Mouse (Mus musculus) B cell, adult 2 months (primary cell): ENCODE data around the gene Tmx1.

Experiments
- DNase-seq, 2 experiments: peaks; one replicate each; pipeline ENCODE4 v3.0.0; 2022

The Tmx1 gene

DNA sequence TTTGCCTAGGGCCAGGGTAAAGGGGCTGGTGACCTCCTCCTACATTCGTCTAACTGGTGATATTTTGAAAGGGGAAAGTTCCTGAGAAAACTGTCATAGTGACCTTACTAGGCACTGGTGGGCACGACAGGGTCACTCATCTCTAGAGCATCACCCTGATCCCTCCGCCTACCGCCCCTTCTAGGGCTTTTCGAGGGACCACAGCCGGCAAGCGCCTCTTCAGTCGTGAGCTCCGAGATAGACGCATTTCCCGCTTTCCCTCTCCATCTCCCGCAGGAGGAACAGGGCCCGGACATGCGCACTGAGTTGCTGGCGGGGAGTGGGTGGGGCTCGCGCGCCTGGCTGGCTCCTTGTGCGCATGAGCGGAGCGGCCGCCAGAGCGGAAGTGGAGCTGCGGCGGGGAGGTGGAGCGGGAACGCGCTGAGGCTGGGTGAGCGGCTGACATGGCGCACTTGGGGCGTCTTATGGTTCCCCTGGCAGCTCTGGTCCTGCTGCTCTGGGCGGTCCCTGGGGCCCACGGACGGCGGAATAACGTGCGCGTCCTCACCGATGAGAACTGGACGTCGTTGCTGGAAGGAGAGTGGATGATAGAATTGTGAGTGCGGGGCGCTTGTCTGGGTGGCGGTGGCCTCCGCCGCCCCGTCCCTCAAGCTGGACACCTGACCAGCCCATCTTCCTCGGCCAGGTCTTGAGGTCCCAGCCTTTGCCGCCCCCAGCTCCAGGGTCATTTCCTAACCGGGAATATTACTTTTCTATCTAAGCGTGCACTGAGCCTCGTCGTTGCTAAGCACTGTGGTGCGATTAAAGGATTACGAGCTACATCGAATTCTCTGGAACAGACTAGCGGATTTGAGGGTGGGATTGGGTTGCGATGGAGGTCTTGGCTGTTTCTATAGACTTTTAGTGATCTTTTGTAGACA is at the start of gene Tmx1:
Gene Tmx1 (plus strand): TSS at position 370 of the 920 bp plus-strand sequence.
- peak; percentile 93 to 94 for DNase-seq

DNA sequence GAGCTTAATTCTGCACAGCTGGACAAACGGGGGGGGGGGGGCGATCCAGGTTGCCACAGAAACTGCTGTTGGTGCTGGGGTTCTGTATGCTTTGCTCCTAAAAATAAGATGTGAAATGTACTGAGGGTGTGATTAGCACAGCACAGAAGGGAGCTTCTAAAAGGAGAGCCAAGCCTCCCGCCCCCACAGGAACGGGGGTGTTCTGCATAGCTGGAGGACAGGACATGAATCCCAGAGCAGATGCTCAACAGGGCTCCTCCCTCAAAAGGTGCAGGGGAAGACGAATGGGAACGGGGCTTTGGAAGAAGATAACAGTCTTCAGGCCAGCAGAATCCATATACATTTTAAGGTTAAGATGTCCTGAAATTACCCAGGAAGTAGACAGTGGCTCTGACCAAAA is 48.6 kb upstream of the Tmx1 start:
- no peak for DNase-seq

DNA sequence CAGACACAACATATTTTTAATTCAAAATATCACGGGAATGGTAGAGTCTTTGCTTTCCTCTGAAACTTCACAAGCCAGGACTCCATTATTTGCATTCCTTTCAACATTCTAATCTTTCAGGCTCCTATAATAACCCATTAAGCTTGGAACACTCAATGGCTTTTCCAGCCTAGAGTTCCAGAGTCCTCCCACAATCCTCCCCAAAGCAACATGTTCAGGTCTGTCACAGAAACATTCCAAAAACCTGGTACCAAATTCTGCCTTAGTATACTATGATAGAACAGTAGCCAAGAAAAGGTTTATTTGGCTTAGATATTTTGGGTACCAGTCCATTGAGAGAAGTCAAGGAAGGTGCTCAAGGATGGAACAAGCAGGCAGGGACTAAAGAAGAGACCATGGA is 44.5 kb upstream of the Tmx1 start:
- DNase-seq: no peak

DNA sequence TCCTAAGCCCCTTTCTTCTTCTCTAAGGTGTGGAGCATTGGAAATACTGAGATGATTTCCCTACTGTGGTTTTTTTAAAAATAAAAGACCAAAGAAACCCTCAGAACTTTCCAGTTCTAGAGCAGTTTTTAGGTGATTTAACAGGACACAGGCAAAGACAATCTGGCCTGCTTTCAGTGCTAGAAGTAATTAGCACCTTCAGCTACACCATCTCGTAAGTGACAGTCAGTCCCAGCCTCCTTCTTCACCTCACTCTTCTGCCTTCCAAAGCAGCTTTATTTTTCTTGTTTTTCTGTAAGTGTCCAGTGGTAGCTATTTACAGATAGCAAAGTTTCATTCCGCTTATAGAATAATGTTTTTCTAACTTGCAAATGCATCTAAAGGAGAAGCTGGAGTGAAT is 43.3 kb upstream of the Tmx1 start:
- no peak for DNase-seq

DNA sequence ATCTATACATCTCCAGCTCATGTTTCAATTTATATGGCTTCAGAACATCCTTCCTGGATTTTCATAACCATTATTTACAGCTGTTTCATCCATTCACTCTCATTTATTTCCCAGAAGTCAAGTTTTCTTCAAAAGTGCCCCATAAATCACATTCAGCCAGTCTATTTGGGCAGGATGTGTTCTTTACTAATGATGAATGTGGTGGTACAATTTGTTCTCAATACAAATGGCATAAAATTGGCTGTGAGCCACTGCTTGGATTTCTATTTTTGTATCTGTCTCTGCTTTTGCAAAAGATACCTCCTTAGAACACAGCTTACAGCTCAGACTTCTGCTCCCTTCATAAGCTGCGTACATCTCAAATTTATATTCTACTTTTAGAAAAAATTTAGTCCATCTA is 32.7 kb upstream of the Tmx1 start:
- DNase-seq: no peak

DNA sequence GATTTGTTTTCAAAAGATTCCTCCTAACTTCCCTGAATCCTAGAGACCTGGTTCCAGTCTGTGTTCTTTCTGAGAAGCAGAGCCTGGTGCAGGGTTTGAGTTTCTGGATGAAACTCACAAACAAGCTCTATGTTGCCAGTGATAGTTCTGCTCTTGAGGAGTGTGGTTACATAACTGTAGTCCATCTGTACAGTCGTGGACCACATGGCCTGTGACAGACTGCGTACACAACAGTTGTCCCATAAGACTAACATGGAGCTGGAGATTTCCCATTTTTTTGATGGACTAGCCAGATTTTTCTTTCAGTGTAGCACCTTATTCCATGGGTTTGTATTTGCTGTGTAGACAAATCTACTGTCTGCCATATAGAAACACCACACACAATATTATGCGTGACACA is 31.9 kb upstream of the Tmx1 start:
- no peak for DNase-seq

DNA sequence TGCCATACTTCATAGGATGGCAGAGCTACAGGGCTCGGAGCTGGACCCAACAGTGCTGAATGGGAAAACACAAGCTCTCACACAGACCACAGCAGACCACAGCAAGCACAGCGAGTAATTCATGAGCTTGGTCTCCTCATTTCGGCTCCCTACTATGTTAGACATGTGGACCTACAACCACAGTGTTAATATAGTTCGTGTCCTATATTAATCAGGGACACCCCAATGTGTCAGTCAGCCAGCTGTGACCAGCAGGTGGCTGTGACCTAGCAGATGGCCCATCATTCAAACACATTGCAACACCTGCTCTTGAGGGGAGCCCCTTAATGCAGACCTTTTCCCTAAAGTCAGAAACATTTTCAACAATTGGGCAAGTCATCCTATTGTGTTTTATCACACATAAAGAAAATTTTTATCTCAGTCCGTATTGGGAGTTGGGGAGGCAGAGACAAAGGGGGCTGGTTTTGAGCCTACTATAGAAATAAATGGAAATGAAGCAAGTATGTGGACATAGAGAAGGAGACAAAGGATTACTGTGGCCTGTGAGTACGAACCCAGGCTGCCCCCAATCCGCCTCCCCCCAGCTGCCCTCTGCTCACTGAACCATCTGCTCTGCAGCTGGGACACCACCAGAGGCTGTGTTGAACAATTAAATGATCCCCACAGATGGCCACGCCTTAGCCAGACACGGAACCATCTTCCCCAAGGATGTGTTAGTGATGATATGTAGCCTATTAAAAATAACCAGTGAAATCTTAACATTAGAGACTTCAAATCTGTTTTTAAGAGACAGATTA is 30.4 kb upstream of the Tmx1 start:
- no peak for DNase-seq

DNA sequence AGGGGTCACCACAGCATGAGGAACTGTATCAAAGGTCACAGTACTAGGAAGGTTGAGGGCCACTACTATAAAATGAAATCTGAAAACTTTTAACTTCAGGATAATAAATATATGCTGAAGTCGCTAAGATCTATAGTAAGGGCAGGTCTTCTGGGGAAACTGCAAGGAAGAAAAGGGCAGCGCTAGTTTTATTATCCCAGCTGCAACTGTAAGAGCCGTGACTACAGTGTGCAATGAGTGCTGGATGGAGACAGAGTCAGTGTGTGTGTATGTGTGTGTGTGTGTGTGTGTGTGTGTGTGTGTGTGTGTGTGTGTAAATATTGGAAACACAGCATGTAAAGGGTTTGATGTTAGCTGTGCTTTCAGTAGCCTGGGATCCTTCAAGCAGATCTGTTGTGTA is 25.0 kb upstream of the Tmx1 start:
- no peak for DNase-seq

DNA sequence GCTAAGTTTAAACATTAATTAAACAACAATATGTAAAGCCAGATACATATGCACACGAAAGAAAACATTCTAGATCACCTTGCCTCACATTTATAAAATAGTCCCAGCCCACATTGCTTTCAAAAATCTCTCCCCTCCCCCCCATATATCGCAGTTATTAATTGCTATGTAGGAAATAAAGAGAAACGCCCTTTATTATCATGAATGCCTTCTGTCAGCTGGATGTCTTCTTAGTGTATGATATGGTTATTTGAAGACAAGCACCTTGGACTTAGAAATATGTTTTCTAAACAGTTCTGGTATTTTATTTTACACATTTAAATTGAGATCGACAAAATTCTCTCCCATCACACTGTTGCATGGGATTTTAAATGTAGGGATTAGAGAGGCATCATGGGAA is 23.3 kb upstream of the Tmx1 start:
- DNase-seq: no peak

DNA sequence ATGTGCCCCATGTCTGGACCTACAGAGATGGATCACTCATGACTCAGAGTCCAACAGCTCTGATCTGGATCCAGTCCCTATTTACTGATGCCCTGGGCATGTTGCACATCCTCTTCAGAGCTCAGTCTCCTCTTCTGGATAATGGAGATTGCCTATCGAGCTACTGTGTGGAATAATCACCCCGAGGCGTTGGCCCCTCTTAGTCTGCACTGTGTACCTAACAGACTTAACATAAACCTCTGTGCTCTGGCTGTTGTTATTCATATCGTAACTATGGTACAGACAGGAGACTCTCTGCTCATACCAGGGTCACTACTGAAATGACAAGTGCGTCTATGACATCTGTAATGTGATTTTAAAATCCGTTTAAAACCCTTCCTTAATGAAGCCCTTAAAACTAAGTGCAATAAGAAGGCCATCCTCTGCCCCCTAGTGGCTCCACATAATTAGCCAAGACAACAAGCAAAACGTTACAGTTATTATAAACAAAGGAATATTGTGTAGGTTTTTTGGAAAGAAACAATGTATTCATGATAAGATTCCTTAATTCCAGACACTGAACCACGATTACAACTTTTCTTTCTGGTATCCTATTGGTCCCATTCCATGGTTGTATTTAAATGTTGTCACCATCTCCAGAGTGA is 22.5 kb upstream of the Tmx1 start:
- peak; percentile 24 to 45 for DNase-seq

DNA sequence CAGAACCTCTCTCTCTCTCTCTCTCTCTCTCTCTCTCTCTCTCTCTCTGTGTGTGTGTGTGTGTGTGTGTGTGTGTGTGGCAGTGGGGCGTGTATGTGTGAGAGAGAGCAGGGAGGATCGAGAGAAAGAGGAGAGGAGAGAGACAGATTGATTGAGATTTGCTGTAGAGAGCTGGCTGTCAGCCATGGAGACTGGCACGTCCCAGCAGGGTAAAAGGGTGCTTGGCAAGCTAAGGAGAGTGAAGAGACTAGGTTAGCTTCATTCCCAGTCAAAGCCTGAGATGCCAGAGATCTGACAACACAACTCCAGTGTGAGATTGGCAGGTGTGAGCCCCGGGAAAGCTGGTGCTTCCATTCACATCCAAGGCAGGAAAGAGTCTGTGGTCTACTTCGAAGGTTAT is 21.5 kb upstream of the Tmx1 start:
- no peak for DNase-seq

DNA sequence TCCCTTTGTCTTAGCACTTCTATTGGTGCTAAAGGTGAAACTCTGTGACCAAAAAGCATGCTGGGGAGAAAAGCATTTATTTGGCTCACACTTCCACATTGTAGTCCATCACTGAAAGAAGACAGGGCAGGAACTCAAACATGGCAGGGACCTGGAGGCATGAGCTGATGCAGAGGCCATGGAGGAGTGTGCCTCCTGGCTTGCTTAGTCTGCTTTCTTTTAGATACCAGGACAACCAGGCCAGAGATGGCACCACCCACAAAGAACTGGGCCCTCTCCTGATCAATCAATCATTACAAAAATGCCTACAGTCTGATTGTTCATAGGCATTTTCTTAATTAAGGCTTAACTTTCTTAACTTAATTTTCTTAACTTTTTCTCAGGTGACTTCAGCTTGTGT is 2.9 kb upstream of the Tmx1 start:
- DNase-seq: no peak

DNA sequence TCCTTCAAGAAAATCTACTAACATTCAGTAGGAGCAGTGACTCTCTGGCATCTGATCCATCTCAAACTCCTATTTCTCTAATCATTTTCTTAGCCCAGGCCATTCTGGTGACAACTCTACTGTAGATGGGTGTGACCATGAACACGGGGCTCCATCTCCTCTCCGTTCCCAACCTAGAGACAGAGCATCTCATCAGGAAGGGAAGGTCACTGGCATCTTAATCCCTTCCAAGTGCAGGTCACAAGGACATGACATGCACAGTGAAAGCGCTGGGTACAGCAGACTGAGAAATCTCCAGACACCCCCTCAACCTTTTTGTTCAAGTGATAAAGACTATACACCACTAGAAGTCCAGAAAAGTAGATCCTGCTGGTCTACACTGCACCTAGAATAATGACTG is 1.4 kb upstream of the Tmx1 start:
- no peak for DNase-seq

DNA sequence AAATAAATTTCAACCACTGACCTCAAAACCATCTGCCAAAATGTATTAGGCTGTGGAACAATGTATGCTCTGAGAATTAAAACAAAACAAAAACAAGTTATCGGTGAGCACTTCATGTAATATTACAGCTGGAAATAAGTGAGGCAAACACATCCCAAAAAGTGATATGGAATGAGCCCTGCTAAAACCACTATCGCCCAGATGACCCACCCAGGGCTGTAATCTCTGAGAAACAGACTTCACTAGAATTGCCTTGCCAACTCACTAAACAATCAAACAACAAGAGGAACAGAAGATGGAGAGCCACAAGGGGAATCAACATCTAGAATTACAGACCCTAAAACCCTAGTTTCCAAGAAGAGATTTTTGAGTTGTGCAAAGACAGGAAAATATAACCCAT is 752 bp upstream of the Tmx1 start:
- no peak for DNase-seq

DNA sequence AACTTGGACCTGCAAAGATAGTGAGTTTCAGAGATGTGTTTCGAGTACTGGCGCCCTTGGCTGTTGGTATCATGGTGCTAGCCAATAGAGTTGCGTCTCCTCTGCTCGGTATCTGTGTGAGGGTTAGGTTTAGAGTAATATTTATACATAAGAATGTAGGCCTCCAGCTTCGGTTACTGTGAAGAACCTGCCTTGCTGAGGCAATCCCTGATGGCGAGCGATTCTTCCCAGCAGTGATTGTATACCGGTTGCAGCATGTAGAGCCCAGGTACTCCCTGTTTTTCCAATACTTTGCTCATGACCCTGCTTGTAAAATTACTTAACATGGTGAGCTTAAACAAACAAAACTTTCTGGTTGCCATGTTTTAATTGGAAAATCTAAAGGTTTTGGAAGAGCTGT is 2.3 kb downstream of the Tmx1 start:
- DNase-seq: no peak

DNA sequence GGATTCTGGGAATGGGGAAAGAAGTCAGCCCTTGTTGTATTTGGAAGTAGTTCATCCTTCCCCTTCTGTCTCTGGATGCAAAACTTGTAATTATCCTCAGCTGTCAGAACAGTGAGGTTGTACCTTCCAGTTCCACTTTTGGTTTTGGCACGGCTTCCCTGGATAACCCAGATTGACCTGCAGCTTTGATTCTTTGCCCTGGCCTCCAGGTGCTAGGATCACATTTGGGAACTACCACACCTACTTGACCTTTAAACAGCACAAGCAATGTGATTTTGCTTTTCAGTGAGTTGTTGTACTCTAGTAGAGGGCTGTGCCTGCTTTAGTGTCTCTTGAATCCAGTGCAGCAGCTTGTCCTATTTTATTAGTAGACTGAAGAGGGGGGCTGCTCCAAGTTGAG is 6.7 kb downstream of the Tmx1 start:
- no peak for DNase-seq

DNA sequence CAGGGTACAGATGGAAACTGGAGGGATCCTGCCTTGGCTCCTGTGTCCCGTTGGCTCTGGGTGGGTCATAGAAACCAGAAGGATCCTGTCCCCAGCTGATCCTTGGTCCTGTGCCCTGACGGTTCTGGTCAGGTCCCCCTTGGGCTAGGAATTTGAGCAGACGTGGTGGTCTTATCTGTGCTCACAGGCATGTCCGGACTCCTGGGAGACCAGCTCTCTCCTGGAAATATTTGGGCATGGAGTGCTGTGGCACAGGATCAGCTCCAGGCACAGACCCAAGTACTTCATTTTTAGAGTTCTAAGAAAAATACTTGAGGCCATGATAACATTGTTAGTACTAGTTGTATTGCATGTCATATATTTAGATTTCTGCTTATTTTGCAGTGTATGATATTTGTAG is 11.1 kb downstream of the Tmx1 start:
- no peak for DNase-seq

DNA sequence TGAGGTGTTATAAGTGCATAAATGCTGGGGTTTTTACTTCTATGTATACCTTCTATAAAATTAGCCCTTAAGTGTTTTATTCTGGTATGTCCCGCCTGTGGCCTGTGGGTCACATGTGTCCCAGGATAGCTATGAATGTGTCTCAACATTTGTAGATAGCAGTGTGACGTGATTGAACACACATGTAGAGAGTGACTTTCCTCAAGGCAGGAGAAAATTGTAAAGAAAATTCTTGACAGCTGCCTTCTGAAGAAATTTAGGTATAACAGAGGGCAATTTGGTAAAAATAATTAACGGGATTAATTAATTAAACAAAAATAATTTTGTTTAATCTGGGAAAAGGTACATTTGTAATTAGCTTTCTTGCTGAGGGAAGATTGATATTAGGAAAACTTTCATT is 22.4 kb downstream of the Tmx1 start:
- no peak for DNase-seq

DNA sequence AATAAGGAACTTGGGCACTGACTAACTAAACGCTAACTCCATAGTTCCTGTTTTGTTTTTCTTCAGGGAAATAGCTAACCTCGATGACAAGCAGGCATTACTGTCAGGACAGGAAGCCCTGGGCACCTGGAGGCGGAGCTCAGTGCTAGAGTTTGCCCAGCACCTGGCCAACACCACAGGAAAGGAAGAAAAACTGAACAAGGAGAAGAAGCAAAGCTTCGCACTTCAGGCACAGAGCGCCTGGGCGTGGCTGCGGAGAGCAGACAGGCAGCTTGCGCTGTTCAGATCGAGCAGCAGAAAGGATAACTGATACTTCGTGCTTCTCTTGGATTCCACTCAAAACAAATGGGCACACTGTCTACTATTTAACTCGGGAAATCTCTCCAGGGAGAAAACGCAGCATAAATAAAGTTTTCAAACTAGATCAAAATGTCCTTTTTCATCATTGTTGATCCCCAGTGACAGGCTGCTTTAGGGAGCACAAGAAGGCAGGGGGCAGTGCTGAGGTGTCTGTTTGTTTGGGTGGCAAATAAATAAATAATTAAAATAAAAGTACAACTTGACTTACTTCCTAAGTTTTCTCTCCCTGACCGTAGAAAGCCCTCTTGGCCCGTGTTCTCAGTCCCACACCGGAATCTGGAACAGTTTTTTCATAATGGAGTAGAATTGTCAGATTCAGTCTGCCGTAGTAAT is 24.1 kb downstream of the Tmx1 start:
- DNase-seq: peak; percentile 21 to 33

DNA sequence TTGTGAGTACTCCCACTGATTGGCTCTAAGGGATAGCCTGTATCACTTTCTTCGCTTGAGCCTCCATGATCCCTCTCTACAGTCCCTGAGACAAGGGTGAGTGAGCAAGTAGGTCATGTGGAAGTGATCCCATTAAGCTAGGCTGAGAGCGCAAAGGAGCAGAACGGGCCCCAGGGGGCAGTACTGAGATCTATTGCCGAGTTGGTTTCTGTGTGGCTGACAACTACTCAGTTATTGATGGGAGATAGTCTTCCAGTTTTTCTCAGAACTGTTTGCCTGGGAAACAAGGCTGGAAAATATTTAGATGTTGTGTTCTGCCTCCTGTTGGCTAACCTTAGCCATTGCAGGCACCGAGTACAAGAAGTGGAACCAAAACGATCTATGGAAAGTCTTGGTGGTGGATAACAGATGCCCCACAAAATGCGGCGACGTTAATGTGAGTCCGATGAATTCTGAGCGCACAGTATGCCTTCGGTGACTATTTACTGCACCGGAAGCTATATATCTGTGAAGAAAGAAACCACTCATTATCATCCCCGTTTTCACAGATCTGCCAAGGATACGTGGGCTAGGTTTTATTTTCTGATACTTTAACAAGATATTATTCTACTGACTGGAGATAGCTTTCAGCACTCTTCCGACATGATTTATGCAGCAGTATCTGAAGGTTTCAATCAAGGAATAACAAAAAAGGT is 24.8 kb downstream of the Tmx1 start:
- peak; percentile 60 to 61 for DNase-seq

DNA sequence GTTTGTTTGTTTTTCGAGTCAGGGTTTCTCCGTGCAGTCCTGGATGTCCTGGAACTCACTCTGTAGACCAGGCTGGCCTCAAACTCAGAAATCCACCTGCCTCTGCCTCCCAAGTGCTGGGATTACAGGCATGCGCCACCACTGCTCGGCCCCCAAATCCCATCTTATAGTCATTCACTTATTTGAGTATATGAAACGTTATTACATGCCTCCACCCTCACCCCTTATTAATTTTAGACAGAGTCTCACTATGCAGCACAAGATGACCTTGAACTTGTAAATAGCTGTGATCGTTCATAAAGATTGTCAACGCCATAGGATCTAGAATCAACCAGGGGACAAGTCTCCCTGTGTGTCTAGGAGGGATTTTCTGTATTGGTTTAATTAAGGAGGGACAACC is 33.1 kb downstream of the Tmx1 start:
- no peak for DNase-seq

DNA sequence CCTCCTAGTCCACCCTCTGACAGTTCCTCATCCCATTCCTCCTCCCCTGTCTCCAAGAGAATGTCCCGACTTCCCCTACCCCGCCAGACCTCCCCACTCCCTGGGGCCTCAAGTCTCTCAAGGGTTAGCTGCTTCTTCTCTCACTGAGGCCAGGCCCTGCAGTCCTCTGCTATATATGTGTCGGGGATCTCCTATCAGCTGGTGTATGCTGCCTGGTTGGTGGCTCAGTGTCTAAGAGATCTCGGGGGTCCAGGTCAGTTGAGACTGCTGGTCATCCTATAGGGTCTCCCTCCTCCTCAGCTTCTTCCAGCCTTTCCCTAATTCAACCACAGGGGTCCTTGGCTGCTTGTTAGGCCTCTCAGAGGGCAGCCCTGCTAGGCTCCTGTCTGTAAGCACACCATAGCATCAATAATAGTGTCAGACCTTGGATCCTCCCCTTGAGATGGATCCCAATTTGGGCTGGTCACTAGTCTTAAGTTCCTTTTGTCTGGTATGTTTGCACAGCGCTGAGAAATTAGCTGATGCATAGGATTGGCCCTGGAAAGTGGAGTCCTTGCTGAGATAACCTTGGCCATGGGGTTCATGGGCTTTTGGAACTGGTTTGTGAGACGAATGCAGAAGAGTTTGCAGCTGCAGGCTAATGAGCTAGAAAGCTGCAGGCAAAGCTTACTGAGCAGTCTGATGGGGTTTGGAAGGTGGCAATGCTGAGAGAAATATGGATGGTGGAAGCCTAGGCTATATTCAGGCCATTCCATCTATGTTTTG is 34.0 kb downstream of the Tmx1 start:
- DNase-seq: no peak
